Mouse (Mus musculus) liver, embryonic 14.5 days (tissue): ENCODE results near the gene Rgl2. TPM values are rescaled to one million over a fixed set of nuclear protein-coding genes. Genes with fewer than 3 reads are reported as not detected.

Experiments used
- ATAC-seq: fragments of 200-750 bp; cut with Nextera tagmentation; 2 replicates; pipeline ENCODE4 v1.8.0; 2017; ENCODE audit warnings: moderate number of reproducible peaks, mild to moderate bottlenecking, moderate library complexity; ENCODE audit not compliant: insufficient read depth
- DNase-seq, 3 experiments: peaks; one replicate each; pipeline ENCODE4 v3.0.0-alpha.2; 2012 to 2013; ENCODE audit warnings: low read depth in 3 of 3, low spot score in 3 of 3
- H3K27ac ChIP-seq: fragments of 300-500 bp; sonication (generic); 2 replicates; pipeline ENCODE4 v1.5.1; 2014; ENCODE audit warnings: moderate library complexity, mild to moderate bottlenecking, control low read depth, inconsistent platforms
- H3K27me3 ChIP-seq: fragments of 300-500 bp; sonication (generic); 2 replicates; pipeline ENCODE4 v1.6.1; 2014; ENCODE audit warnings: mild to moderate bottlenecking, low read length, moderate library complexity; ENCODE audit not compliant: control insufficient read depth, insufficient read depth
- H3K36me3 ChIP-seq: fragments of 300-500 bp; sonication (generic); replicated peaks from 2 replicates; pipeline ENCODE4 v1.6.1; 2014; ENCODE audit warnings: low read depth; ENCODE audit not compliant: control insufficient read depth, insufficient read depth
- H3K4me1 ChIP-seq, 2 experiments: fragments of 200-500 bp in 1 of 2; fragments of 300-500 bp in 1 of 2; sonication (generic) in 1 of 2; replicated peaks; 2 replicates each; pipeline ENCODE4 v1.6.1; 2012 to 2014; ENCODE audit warnings: antibody characterized with exemption in 1 of 2, inconsistent platforms in 1 of 2, low read length in 1 of 2; ENCODE audit not compliant: control insufficient read depth in 2 of 2, insufficient read depth in 2 of 2
- H3K4me2 ChIP-seq: fragments of 300-500 bp; sonication (generic); 2 replicates; pipeline ENCODE4 v1.6.1; 2014; ENCODE audit warnings: low read depth, mild to moderate bottlenecking, control low read depth, moderate library complexity
- H3K4me3 ChIP-seq, 2 experiments: fragments of 200-500 bp in 1 of 2; fragments of 300-500 bp in 1 of 2; sonication (generic) in 1 of 2; 2 replicates each; pipeline ENCODE4 v1.5.1; 2012 to 2014; ENCODE audit warnings: low read depth in 2 of 2, low read length in 2 of 2, mild to moderate bottlenecking in 2 of 2, control low read depth in 1 of 2, inconsistent platforms in 1 of 2, moderate library complexity in 1 of 2; ENCODE audit not compliant: insufficient read depth in 1 of 2
- H3K9ac ChIP-seq: fragments of 300-500 bp; sonication (generic); replicated peaks from 2 replicates; pipeline ENCODE4 v1.6.1; 2014; ENCODE audit warnings: mild to moderate bottlenecking, control low read depth, moderate library complexity
- H3K9me3 ChIP-seq: fragments of 300-500 bp; sonication (generic); 2 replicates; pipeline ENCODE4 v1.6.1; 2016; ENCODE audit warnings: low read length, mixed read lengths; ENCODE audit not compliant: control insufficient read depth
- CTCF ChIP-seq: IDR thresholded peaks from 2 replicates; pipeline ENCODE4 v1.5.1; 2016; ENCODE audit warnings: antibody characterized with exemption, low read depth, control low read depth
- EP300 ChIP-seq: IDR thresholded peaks from 2 replicates; pipeline ENCODE4 v1.6.1; 2016; ENCODE audit warnings: antibody characterized with exemption, low read depth
- WGBS: fragments of 180-500 bp; shearing (Covaris S2); extraction: QIAGEN DNeasy Blood & Tissue Kit; methylation state at CpG from one replicate; pipeline ENCODE4 v1.1.7; 2014; ENCODE audit not compliant: insufficient replicate concordance; 5-methylcytosine and 5-hydroxymethylcytosine counted together
- polyA plus RNA-seq, 2 experiments: library from polyadenylated mRNA; depleted of rRNA in 1 of 2; stranded (reverse) in 1 of 2; unstranded in 1 of 2; fragments of >200 nt; fragmentation: Nextera tagmentation in 1 of 2; extraction: Ambion mirVana in 1 of 2; gene quantifications; 2 replicates each; pipeline versions ENCODE4 v1.2.1 to v1.2.3; 2012 to 2014

Gene Rgl2
- polyA plus RNA-seq, 2 experiments: 4.9 to 17.0 TPM

DNA sequence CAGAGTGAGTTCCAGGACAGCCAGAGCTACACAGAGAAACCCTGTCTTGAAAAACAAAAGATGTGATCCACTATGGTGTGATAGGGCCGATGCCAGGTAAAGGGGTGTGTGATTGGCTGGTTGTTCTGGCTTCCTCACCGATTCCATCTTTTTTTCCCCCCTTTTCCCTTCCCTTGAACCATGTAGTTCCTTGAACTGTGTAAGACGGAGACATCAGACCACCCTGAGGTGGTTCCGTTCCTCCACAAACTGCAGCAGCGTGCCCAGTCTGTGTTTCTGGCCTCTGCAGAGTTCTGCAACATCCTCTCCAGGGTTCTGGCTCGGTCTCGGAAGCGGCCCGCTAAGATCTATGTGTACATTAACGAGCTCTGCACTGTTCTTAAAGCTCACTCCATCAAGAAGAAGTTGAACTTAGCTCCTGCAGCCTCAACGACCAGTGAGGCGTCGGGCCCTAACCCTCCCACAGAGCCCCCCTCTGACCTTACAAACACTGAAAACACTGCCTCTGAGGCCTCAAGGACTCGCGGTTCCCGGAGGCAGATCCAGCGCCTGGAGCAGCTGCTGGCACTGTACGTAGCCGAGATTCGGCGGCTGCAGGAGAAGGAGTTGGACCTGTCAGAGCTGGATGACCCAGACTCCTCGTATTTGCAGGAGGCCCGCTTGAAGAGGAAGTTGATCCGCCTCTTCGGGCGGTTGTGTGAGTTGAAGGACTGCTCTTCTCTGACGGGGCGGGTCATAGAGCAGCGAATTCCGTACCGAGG lies 18.1 kb upstream of the Rgl2 start:
- WGBS: 88% methylated on average over 31 of the region's 31 CpGs
- H3K9ac ChIP-seq: no peak overlapping the region
- peaks cover 11 to 18% of the 10 kb centered on the region in 2 experiments for H3K4me1 ChIP-seq
- ATAC-seq (no peak), DNase-seq (no peak)
- no peaks in the 10 kb centered on the region for H3K27me3 ChIP-seq
- H3K4me2 ChIP-seq: no peak overlapping the region
- no peak overlapping the region for H3K4me3 ChIP-seq
- no peak for TF ChIP-seq EP300
- no peak for TF ChIP-seq CTCF
- H3K27ac ChIP-seq: no peak overlapping the region
- H3K9me3 ChIP-seq: no peaks in the 10 kb centered on the region
- H3K36me3 ChIP-seq: peaks cover 27% of the 10 kb centered on the region

DNA sequence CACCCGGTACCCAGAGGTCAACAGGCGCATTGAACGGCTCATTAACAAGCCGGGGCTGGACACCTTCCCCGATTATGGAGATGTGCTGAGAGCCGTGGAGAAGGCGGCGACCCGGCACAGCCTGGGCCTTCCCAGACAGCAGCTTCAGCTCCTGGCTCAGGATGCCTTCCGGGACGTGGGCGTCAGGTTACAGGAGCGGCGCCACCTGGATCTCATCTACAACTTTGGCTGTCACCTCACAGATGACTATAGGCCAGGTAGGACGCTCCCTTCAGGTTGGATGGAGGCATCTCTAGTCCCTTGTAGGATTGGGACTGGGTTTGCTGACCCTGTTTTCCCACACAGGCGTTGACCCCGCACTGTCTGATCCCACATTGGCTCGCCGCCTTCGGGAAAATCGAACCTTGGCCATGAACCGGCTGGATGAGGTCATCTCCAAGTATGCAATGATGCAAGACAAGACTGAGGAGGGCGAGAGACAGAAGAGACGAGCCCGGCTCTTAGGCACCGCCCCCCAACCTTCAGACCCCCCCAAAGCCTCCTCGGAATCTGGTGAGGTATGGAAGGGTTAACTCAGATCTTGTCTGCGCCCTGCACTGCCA lies 17.4 kb upstream of the Rgl2 start:
- WGBS: 88% methylated on average over 28 of the region's 28 CpGs
- no peak overlapping the region for H3K4me2 ChIP-seq
- H3K9ac ChIP-seq: no peak overlapping the region
- no peak for DNase-seq
- H3K27me3 ChIP-seq: no peaks in the 10 kb centered on the region
- no peak overlapping the region for H3K27ac ChIP-seq
- TF ChIP-seq EP300 (no peak), CTCF (no peak)
- no peaks in the 10 kb centered on the region for H3K9me3 ChIP-seq
- no peak overlapping the region for H3K4me3 ChIP-seq
- peaks cover 28% of the 10 kb centered on the region for H3K36me3 ChIP-seq
- ATAC-seq: no peak
- peaks cover 11 to 18% of the 10 kb centered on the region in 2 experiments for H3K4me1 ChIP-seq

DNA sequence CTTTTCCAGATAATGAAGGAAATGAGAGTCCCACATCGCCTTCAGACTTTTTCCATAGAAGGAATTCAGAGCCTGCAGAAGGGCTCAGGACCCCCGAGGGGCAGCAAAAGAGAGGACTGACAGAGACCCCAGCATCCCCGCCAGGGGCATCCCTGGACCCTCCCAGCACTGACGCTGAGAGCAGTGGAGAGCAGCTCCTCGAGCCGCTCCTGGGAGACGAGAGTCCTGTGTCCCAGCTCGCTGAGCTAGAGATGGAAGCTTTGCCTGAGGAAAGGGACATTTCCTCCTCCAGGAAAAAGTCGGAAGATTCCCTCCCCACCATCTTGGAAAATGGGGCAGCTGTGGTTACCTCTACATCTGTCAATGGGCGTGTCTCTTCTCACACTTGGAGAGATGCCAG lies 16.1 kb upstream of the Rgl2 start:
- Histone ChIP-seq H3K27me3 (no peaks in the 10 kb centered on the region), H3K4me2 (no peak overlapping the region), H3K9me3 (peaks cover 5% of the 10 kb centered on the region), H3K27ac (no peak overlapping the region), H3K4me1 (peaks cover 8 to 11% of the 10 kb centered on the region in 2 experiments), H3K4me3 (no peak overlapping the region), H3K36me3 (peaks cover 34% of the 10 kb centered on the region), H3K9ac (no peak overlapping the region)
- ATAC-seq: no peak
- WGBS: 79% methylated on average over 10 of the region's 10 CpGs
- DNase-seq: no peak
- no peak for TF ChIP-seq EP300
- no peak for TF ChIP-seq CTCF

DNA sequence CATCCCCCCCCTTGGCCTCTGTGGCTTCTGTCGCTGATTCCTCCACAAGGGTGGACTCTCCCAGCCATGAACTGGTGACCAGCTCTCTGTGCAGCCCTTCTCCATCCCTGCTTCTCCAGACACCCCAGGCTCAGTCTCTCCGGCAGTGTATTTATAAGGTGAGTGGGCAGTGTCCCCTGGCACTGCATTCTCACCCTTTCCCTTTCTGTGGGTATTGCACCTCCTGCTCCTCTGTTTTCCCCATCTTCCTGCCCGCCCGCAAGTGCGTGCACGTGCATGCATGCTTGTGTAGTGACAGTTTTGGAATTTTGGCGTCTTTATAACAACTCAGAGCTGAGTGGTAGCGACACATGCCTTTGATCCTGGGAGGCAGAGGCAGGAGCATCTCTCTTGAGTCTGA lies 15.4 kb upstream of the Rgl2 start:
- Histone ChIP-seq H3K4me1 (peaks cover 13% of the 10 kb centered on the region in 2 experiments), H3K27me3 (no peaks in the 10 kb centered on the region), H3K4me3 (no peak overlapping the region), H3K36me3 (peaks cover 34% of the 10 kb centered on the region), H3K4me2 (no peak overlapping the region), H3K9me3 (peaks cover 5% of the 10 kb centered on the region), H3K9ac (no peak overlapping the region), H3K27ac (no peak overlapping the region)
- 89% methylated on average over 8 of the region's 8 CpGs for WGBS
- ATAC-seq: no peak
- no peak for DNase-seq
- TF ChIP-seq CTCF: no peak
- TF ChIP-seq EP300: no peak

DNA sequence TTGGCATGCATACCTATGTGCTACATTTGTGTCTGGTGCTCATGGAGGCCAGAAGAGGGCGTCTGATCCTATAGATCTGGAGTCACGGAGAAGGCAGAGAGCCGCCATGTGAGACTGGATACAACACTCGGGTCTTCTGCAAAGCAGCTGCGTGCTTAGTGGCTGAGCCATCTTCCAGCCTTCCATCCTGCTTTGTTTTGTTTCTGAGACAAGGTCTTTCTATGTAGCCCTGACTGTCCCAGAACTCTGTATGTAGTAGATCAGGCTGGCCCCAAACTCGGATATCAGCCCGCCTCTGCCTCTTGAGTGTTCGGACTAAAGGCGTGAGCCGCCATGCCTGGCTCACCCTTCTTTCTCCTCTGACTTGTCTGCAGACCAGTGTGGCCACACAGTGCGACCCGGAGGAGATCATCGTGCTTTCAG lies 14.4 kb upstream of the Rgl2 start:
- Histone ChIP-seq H3K4me3 (peak overlapping the region; percentile 1 to 71; a peak in 3 of 4 replicates), H3K9me3 (peaks cover 5% of the 10 kb centered on the region), H3K27me3 (no peaks in the 10 kb centered on the region), H3K4me1 (peaks cover 15 to 16% of the 10 kb centered on the region in 2 experiments), H3K36me3 (peaks cover 34% of the 10 kb centered on the region), H3K9ac (no peak overlapping the region; the same call in 1 of the 2 replicates), H3K27ac (peak overlapping the region; percentile 71), H3K4me2 (peak overlapping the region; percentile 75)
- no peak for ATAC-seq
- no peak for DNase-seq
- TF ChIP-seq EP300 (no peak), CTCF (peak; percentile 65)
- 65% methylated on average over 13 of the region's 13 CpGs for WGBS
